Mouse (Mus musculus) lung, adult 18-20 months (tissue): ENCODE measurements at regions not wholly inside any gene's neighbourhood (a gene's known extent, or its start where the extent isn't known, plus 50 kb on each side); places are given as distances from the start of the nearest gene placed in this dataset.

ENCODE experiments used
- DNase-seq, 2 experiments: peaks; one replicate each; pipeline ENCODE4 v3.0.0; 2022; ENCODE audit warnings: mixed read lengths in 2 of 2

DNA sequence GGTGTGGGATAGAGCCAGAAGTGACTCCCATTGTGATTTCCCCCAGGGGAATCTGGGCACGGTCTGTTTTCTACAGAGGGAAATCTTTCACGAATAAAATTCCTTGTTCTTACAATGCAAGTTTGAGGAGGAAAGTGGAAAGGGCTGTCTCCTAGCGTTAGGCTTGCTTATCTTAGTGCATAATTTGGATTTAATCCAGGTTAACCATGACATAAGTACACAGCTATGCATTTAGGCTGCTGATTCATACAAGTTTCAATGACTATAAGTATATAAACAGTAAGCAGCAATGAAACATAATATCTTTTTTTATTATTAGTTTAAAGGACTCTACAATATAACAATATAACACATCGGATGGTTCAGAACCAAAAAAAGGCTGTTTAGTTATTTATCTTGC is 74.6 kb upstream of the Arhgap21 start:
- no peak for DNase-seq

DNA sequence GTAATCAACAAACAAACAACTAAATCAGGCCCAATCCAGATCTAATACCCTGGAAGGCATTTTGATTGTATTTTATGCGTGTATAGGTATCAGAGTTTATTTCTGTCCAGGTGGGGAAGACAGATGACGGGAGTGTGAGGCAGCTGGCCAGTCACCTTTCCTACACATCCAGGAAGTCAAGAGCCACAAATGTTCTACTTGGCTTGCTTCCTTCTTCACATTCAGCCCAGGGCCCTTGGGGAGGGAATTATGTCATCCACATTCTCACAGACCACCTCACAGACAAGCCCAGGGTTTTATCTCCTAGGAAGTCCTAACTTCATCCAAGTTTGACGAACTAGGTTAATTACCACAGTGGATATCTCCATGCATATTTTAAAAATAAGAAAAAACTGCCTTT is 68.9 kb upstream of the Arhgap21 start:
- no peak for DNase-seq

DNA sequence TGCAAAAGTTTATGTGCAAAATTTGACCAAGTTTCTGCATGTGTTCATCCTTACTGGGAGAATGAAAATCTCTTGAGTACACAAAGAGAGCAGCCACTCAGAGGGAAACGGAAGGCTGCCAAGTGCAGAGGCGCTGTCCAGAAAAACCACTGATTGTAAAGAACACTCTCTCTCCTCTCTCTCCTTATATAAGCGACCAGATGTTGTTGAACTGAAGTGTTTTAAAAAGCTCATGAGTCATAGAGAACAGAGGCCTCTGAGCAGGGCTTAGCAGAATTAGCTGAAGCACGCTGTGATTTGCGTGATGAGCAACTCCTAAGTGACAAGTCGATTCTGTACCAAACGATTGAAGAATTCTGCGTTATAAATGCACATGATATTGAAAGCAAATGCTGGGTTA is 68.5 kb upstream of the Arhgap21 start:
- peak; percentile 26 to 33 for DNase-seq

DNA sequence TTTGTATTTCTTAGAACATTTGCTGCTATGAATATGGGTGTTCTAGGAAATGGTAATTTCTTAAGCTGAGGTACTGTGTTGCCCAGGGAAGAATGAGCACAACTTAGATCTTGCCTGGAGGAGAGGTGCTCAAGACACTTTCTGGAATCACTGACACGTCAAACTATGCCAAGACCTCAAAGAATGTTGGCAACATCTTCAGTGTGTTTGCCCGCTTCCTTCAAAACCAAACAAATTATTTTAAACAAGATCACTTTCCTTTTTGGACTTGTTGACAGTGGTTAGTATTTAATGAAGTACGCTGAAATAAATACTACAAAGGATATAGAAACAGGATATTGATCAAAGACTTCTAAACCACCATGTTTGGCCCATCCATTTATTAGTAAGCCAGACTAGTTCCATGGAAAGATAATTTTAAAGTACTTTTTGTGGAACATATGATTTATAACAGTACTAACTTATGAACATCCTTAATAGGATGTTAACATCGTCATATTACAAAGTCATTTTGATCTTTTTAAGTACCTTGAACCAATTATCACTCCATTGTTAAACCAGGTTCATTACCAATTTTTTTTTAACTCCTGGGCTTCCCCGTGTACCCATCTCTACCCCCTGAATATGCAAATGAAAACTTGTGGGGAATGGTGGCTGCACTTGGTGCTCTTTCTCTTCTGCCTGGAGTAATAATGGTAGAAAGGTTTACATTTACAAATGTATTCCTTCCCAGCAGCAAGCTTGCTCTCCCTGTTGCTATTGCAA is 67.4 kb upstream of the Arhgap21 start:
- no peak for DNase-seq

DNA sequence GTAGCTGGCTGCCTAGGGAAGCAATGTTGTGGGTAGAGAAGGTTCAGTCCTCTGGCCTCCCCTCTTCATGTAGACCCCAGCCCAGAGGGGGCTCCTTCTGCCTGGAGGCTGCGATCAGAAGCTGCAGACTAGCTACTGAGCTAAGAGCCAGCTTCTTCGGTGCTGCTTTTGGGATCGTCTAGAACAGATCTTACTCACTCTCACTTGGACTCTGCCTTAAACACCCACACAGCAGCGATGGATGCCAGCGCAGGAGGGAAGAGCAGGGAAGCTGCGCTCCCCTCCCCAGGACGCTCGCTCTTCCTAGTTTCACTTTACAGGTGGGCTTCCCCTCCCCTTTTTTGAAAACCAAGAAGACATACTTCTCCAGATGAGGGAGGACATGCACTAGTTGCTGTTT is 66.0 kb upstream of the Arhgap21 start:
- no peak for DNase-seq

DNA sequence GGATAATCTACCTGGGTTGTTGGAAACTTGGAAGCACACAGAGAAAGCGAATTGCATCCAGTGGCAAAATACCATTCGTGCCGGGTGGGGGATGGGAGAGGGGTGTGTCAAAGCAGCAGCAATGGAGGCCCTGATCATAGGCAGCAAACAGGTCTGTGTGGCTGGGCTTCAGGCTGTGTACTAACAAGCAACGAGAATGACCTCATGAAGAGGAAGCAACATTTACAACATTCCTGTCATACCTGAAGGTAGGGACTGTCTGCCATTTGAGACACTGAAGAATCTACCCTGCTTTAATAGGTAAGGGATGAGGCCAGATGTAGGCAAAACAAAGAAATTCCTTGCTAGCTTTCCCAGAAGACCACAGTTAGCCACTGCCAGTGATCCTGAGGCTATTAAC is 62.0 kb upstream of the Arhgap21 start:
- DNase-seq, result no peak

DNA sequence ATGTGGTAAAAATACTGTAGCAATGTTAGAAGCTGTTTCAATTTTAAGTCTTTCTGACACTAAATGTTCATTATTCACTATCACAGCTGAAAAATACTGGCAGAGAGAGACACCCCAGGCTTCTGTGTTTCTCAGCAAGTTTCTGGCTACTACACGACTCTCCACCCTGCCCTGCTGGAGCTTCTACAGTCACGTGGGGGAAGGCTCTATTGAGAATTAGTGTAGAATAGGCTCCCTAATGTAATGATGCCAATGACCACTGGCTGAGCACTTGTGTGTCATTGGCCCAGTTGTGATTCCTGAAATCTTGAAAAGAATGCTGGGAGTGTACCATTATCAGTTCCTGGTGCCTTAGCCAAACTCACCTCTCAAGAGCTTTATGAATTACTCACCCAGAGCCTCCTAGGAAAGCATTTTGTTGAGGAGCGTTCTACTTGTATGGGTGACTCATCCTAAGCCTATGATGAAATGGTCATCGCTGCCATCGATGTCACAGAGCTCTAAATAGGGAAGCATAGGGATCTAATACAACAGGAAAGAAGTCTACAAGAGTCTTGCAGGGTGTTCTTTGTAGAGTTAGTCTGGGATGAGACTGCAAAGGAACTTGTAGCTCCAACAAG is 60.8 kb upstream of the Arhgap21 start:
- DNase-seq, result no peak

DNA sequence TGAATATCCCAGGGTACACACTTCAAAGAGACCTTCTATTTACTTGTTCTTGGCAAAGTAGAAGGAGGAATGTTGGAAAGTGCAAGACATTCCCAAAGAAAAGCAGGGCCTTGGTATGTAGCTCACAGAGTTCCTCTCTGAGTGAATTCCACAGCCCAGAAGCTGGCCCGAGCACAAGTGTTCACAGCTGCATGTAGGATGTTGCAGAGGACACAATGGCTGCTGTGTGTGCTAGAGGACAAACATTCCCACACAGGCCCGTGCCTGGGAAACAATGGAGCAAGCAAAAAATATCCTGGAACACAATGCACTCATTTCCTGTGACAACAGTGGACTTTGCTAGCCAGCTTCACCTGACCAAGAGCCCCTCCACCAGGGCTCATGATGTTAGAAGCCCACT is 59.9 kb upstream of the Arhgap21 start:
- peak; percentile 26 to 51 for DNase-seq

DNA sequence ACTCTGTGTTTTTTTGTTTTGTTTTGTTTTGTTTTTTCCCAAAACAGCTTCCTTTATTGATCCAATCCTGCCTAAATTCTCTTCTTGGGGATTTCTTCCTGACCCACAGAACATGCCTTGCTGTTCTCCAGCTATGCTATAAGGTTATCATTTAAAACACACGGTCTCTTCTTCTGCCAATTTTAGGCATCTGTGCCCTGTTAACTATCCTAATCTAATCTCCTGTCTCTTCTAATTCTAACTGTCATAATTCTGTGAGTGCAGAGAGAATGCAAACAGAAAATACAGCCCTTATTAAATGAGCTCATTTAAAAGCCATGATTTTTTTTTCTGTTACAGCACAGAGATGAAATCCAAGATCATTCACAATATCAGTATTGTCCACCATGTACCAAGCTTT is 49.9 kb upstream of the Arhgap21 start:
- no peak for DNase-seq
